Mouse (Mus musculus): ENCODE data around the gene Fbxl22.

Gene Fbxl22

DNA sequence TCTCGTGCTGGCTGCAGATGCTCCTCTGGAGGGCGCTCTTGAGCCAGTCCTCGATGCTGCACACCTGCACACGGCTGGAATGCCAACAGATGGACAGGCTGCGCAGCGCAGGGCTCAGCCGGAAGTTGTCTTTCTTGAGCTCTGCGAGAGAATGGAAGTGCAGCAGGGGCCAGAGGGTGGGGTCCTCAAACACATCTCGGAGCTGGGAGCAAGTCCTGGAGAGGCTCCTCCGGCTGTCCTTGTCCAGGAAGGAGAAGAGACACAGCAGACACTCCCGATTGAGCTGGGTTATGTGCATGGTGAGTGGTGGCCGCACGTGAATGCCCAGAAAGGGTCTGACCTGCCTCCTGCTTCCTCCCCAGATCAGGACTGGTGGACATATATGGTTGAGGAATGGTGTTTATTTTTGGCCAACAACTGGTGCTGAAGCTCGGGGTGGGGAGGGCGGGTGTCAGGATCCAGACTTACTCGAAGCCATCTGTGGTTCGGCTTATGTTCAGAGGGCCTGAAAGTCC, at the start of gene Fbxl22:
Fbxl22 (minus strand) TSS at position 338 of the 515 bp plus-strand sequence.
- peak; percentile 59 to 69 for DNase-seq

GRCm38 (mm10) chr9:66562215-66562614, 47.8 kb upstream of the Fbxl22 start:
- DNase-seq = no peak

GRCm38 (mm10) chr9:66561496-66561895, 47.1 kb upstream of the Fbxl22 start:
- DNase-seq = no peak

DNA sequence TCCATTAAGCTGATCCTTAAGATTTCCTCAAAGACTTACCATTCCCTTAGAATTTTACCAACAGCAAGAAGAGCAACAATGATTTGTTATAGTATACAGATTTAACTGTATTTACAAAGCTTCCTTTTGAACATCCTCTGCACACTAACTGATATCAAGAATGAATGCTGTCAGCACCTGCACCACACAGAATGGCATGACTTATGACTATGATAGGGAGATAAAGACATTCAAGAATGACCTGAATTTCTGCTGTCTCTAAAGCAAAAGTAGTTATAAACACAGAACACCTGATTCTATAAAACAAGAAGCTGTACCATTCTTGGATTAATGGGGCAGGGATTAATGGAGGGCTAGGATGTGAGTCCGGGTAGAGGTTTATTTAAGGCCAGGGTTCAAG, 46.3 kb upstream of the Fbxl22 start:
- no peak for DNase-seq

DNA sequence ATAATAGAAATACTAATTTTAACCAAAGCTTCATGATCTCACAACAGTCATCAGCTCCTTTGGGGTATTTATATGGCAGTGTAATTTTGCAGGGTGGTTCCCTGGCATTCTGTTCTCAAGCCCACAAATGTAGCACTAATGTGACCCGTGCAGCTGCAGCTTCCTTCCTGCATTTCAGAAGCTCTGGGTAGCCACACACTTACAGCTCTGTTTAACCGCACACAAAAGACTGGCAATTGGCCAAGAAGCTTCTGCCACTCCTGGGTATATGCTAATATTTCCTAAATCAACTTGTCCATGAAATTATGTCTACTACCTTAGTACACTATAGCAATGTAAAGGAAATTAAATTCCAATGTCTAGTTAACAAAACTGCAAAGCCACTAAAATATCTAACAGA, 45.9 kb upstream of the Fbxl22 start:
- peak in 1 of 2 experiments; percentile 27 for DNase-seq

GRCm38 (mm10) chr9:66558971-66559370, 44.6 kb upstream of the Fbxl22 start:
- DNase-seq = no peak

- DNase-seq = no peak
Observed at GRCm38 (mm10) chr9:66542785-66543184, 28.4 kb upstream of the Fbxl22 start.

- DNase-seq = no peak
Observed at GRCm38 (mm10) chr9:66521595-66521994, 7.2 kb upstream of the Fbxl22 start.

DNA sequence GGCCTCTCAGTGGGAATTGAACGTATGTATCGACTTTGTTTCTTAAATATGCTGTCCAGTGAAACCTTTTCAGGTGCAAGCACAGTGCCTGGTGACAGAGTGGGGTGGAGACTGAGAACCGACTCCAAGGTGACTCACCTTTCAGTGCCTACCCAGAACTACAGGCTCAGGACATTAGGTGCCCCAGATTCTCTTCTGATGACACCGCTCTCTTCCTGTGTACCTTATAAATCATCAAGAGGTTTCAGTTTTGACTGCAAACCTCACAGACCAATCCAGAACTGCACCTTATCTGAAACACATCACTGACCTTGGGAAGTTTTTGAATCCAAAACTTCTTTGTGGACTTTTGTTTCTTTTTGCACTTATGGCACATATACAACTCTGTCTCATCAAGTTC, 5.9 kb upstream of the Fbxl22 start:
- no peak for DNase-seq

DNA sequence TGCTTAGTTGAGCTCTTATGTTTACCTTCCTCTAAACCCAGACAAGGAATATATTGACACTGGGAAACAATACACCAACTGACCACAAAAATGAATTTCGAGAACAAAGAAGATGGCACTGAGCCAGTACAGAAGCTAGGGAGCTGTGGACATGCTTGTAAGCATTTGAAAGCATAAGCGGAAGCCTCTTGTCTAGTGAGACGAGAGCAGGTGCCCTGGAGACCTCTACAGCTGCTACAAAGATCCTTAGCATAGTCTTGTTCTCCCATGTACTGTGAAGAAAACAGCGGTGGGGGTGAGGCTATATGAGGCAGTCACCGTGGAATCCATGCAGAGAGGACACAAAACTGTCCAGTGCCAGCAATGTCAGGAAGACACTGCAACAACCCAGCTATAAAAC, 4.5 kb upstream of the Fbxl22 start:
- DNase-seq = peak in 1 of 2 experiments; percentile 36

DNA sequence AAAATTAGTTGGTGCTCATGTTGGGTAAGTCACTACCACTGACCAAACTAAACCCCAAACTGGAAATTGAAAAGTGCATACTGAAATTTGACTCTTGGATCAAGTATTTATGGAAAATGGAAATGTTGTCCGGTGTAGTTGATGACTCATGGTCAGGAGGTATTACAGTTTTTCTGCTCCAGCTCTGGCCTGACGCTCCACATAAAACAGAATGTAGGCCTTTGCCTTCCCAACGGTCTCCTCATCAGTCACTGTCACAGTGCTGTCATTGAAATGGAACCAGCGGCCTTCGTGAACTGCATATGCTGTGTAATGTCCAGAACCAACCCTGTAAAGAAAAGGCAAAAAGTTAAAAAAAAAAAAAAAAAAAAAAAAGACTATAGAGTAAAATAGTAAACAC, 3.9 kb upstream of the Fbxl22 start:
- no peak for DNase-seq

- no peak for DNase-seq
Observed at GRCm38 (mm10) chr9:66517746-66518145, 3.4 kb upstream of the Fbxl22 start.

DNA sequence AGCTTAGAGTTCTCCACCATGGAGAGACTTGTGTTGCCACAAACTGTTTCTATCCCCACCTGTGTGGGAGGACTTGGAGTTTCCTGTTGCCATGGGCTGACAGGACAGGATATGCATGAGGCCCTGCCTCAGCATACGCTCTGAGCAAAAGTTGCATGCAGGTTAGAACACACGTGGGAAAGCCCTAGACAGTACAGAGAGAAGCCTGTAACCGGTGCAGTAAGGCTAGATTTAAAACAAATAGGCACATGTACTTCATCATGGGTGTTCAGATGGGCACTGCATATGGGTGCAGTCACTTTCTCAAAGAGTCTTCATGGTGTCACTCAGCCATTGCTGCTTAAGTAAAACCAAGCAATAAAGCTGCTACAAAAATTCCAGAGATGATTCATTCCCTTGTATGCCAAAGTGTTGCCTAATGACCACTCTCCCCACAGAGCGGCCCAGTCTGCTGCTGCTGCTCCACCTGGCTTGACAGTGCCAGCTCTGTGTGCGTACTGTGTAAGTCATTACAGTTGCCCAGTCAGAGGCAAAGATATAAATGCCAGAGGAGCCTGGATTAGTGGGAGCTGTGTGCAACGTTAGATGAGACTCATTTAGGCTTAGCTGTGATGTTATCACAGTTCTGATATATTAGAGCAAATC, 2.0 kb upstream of the Fbxl22 start:
- peak; percentile 61 to 71 for DNase-seq

GRCm38 (mm10) chr9:66515680-66516210, 1.4 kb upstream of the Fbxl22 start:
- peak in 1 of 2 experiments; percentile 25 for DNase-seq

DNA sequence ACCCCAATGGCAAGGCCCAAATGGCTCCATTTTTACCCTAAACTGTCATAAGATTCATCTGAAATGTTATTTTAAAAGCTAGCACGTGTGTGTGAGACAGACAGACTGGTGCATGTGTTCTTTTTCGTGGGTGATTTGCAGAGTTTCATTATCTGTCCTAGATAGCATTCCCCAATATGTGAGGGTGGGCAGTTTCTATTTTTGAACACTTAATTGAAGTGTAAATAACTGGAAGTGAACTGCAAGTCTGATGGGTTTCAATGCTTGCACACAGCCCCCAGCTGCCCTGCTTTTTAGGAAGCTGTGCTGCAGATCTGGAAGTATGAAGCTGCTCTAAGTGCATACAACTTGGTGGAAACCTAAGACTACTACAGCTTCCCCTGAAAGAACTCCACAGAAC, 722 bp upstream of the Fbxl22 start:
- no peak for DNase-seq

DNA sequence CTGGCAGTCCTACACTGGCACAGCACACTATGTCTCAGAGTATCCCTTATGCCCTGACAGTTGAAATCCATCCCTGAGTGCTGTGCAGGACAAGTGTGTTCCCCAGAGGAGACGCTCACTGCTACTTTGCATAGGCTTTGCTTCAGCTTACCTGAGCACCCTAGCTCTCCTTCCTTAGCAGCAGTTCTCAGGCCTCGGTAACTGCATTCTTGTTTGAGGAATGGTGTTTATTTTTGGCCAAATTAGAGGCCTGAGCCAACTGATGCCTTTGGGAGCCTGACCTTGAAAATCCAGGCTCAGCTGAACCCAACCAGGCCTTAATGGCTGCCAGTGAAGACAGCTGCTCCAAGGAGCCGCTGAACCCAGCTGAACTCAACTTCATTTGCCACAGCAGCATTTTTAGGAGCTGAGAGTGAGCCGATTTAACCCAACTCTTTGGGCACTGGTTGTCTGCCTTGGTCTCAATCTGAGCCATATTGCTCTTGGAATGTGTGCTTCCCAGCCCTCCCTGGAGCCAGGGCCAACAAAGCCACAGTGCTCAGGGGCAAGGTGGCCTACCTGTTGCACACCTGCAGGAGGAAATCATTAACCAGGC, 635 bp downstream of the Fbxl22 start:
- DNase-seq = no peak

DNA sequence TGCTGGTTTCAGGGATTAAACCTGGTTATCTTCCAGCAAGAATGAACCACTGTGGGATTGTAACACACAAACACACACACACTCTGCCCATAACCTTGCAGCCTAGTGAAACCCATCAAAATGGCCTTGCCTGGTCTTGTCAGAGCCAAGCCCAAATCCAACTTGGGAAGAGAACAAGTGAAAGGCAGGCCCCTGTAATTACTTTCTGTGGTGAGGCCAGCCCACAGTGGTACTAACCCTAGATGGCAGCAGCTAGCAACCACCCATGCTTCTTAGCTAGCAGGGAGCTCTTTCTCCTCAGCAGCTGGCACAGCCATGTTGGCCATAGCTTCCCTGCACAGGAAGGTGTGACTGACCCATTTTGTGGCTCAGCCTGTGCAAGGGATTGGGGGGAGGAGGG, 1.2 kb downstream of the Fbxl22 start:
- peak; percentile 38 to 52 for DNase-seq

- DNase-seq = peak; percentile 78 to 83
Observed at GRCm38 (mm10) chr9:66512351-66512671, 2.1 kb downstream of the Fbxl22 start.

DNA sequence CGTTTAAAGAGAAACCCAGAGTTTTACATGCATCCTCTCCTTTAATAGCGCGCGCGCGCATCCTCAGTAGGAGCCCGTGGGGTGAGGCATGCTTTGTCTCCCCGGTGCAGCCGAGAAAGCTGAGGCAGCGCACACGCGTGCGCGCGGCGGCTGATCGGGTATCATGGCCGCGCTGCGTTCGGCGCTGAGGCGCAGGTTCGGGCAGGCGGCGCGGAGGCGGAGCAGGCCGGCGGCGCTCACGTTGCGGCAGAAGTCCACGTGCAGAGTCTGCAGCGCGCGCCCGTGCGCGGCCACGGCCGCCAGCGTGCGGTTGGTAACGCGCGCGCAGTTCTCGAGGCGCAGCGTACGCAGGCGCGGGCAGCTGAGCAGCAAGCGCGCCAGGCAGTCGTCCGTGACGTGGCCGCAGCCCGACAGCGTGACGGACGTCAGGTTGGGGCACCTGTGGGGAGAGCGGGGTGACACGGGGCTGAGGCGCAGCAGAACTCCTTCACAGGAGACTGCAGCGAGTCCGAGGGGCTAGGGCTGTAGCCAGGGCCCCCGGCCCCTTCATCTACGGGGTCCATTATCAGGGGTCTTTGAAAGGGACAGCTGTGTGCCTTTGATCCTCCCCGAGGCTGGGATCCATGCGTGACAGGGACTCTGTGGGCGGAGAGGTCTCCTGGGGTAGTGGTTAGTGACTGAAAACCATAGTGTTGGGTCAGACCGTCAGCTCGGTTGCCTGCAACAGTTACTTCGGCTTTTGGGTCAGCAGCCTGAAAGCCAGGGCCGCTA, 2.6 kb downstream of the Fbxl22 start:
- DNase-seq = peak; percentile 94 to 98

- peak; percentile 47 to 57 for DNase-seq
Observed at GRCm38 (mm10) chr9:66510944-66511343, 3.4 kb downstream of the Fbxl22 start.

GRCm38 (mm10) chr9:66510351-66510841, 4.0 kb downstream of the Fbxl22 start:
- DNase-seq = peak; percentile 73 to 77

- DNase-seq = no peak
Observed at GRCm38 (mm10) chr9:66508890-66509399, 5.4 kb downstream of the Fbxl22 start.

DNA sequence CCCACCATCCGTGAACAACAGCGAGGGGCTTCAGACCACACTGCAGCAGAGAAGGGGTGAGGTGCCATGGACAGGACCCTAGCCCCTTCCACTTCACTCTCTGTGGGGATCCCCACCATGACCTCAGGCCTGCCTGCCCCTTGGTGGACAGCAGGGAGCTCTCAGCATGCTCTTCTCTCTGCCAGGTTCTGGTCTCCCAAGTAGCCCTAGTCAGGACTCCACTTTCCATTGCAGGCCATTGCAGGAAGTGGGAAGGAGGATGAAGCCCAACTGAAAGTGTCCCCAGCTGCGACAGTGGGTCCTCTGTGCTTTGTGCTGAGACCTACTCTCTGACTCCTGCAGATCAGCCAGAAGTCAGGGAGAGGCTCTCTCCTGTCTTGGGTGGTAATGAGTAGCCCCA, 6.7 kb downstream of the Fbxl22 start:
- DNase-seq = no peak
